Comparison of ENCODE assay signal across 8 mouse cellular contexts in the genomic region with DNA sequence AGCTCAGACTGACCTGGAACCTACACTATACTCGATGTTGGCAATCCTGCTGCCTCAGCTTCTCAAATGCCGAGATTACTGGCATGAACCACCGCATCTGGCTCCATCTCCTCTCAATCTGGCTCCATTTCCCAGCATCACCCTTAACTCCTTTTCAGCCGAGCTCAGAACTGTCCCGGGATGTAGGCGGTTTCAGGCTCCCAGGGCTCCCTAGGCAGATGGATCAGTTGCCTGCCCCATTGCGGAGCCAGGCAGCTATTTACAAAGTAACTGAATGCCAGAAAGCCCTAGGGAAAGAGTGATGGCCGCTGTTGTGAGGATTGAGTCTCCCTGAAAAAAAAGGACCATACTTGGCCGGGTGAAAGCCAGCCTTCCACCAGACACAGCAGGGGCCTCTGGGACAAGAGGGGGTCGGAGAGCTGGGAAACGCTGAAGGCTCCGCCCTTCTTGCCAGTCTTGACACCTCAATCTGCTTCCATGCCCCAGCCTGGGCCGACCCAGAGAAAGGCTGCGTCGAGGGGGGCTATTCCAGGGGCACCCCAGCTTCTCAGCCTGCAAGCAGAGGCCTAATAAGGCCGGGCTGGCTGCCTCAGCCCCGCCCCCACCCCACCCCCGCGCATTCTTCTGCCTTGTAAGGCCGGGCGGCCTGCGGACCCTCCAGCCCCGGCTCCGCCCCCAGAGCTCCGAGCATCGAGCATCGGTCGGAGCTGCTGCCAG. TPM values are rescaled to one million over a fixed set of nuclear protein-coding genes. Genes with fewer than 3 reads are reported as not detected.
DNase-seq lines count a peak whose midpoint lies in the region; ATAC-seq and TF ChIP-seq lines count a peak whose summit lies in the region.

A gene (plus strand): TSS at position 683 of the 717 bp plus-strand sequence.

- DNase-seq in kidney, adult 11 months = peak; percentile 30
- DNase-seq in kidney, adult 8-10 months = no peak
- DNase-seq in gonadal fat pad, adult 2 months (ENCODE audit: low read depth) = no peak

- no peak within 1 kb of the TSS; the same call in 1 of the 2 replicates for H3K27ac ChIP-seq in cortical plate, adult 2 months (ENCODE audit: insufficient read depth, low read length)
- H3K27ac ChIP-seq in intestine, postnatal 0 days (ENCODE audit: low read depth, low read length) = peak within 1 kb of the TSS; percentile 77
- peak within 1 kb of the TSS; percentile 57; the same call in 1 of the 2 replicates for H3K27ac ChIP-seq in liver, embryonic 12.5 days
- peak within 1 kb of the TSS; percentile 74 for H3K27ac ChIP-seq in neural tube, embryonic 13.5 days (replicated peaks)

- peaks cover 4% of the 10 kb centered on the region for H3K4me1 ChIP-seq in cortical plate, adult 2 months (ENCODE audit: control insufficient read depth, insufficient read depth, low read length)
- 0 out of 2 replicates have a peak, but pooled peaks cover 10% of the 10 kb centered on the region for H3K4me1 ChIP-seq in intestine, postnatal 0 days (replicated peaks; ENCODE audit: control insufficient read depth, insufficient read depth, low read length)
- peaks cover 51% of the 10 kb centered on the region for H3K4me1 ChIP-seq in liver, embryonic 12.5 days
- H3K4me1 ChIP-seq in neural tube, embryonic 13.5 days (replicated peaks) = peaks cover 37% of the 10 kb centered on the region

- H3K9ac ChIP-seq in intestine, postnatal 0 days (ENCODE audit: low read depth, low read length) = peak within 1 kb of the TSS; percentile 64
- H3K9ac ChIP-seq in liver, embryonic 12.5 days = peak within 1 kb of the TSS; percentile 35; the same call in 1 of the 2 replicates
- peak within 1 kb of the TSS; percentile 70 for H3K9ac ChIP-seq in neural tube, embryonic 13.5 days

- WGBS in intestine, postnatal 0 days = 17% methylated on average over 28 of the region's 28 CpGs
- 16% methylated on average over 26 of the region's 28 CpGs for WGBS in liver, embryonic 12.5 days (ENCODE audit: insufficient replicate concordance)
- 1% methylated on average over 26 of the region's 28 CpGs for WGBS in neural tube, embryonic 13.5 days

- peak within 1 kb of the TSS; percentile 49 for H3K4me2 ChIP-seq in intestine, postnatal 0 days (replicated peaks; ENCODE audit: low read depth)
- peak within 1 kb of the TSS; percentile 62 for H3K4me2 ChIP-seq in liver, embryonic 12.5 days
- peak within 1 kb of the TSS; percentile 66 for H3K4me2 ChIP-seq in neural tube, embryonic 13.5 days

- H3K9me3 ChIP-seq in intestine, postnatal 0 days (ENCODE audit: control insufficient read depth) = no peaks in the 10 kb centered on the region
- no peaks in the 10 kb centered on the region for H3K9me3 ChIP-seq in liver, embryonic 12.5 days (replicated peaks)
- no peaks in the 10 kb centered on the region for H3K9me3 ChIP-seq in neural tube, embryonic 13.5 days

- TF ChIP-seq CTCF in cortical plate, adult 2 months (IDR thresholded peaks at IDR 0.05; ENCODE audit: extremely low read depth, insufficient read depth, low read length) = no peak
- no peak for TF ChIP-seq CTCF in intestine, postnatal 0 days (IDR thresholded peaks at IDR 0.05; ENCODE audit: low read depth)

- no peak within 1 kb of the TSS; the same call in 1 of the 2 replicates for H3K4me3 ChIP-seq in cortical plate, adult 2 months (ENCODE audit: insufficient read depth, low read length)
- peak within 1 kb of the TSS; percentile 41 for H3K4me3 ChIP-seq in intestine, postnatal 0 days (ENCODE audit: low read depth, low read length)
- peak within 1 kb of the TSS; percentile 40 for H3K4me3 ChIP-seq in liver, embryonic 12.5 days
- H3K4me3 ChIP-seq in neural tube, embryonic 13.5 days = peak within 1 kb of the TSS; percentile 35

- H3K27me3 ChIP-seq in intestine, postnatal 0 days (replicated peaks; ENCODE audit: control insufficient read depth, insufficient read depth, low read length) = no peaks in the 10 kb centered on the region
- H3K27me3 ChIP-seq in liver, embryonic 12.5 days (replicated peaks) = peaks cover 40% of the 10 kb centered on the region
- peaks cover 12% of the 10 kb centered on the region for H3K27me3 ChIP-seq in neural tube, embryonic 13.5 days

- no peaks in the 10 kb centered on the region for H3K36me3 ChIP-seq in intestine, postnatal 0 days (ENCODE audit: control insufficient read depth, insufficient read depth)
- H3K36me3 ChIP-seq in liver, embryonic 12.5 days = no peaks in the 10 kb centered on the region
- no peaks in the 10 kb centered on the region for H3K36me3 ChIP-seq in neural tube, embryonic 13.5 days

- TF ChIP-seq POLR2A in cortical plate, adult 2 months (IDR thresholded peaks at IDR 0.05; ENCODE audit: extremely low read depth, insufficient read depth, low read length) = no peak

- peak; percentile 63 for ATAC-seq in intestine, postnatal 0 days
- peak; percentile 59 for ATAC-seq in liver, embryonic 12.5 days
- ATAC-seq in neural tube, embryonic 13.5 days (ENCODE audit: low read depth) = peak; percentile 80
- ATAC-seq in erythroid progenitor cell, adult 5-6 weeks (replicated peaks; ENCODE audit: low FRiP score, poor library complexity, severe bottlenecking) = no peak

RNA-seq across cellular contexts. Expression of the gene that starts here (rescaled TPM):
- 46.3 and 47.7 TPM in 2 replicates for polyA plus RNA-seq in cortical plate, adult 2 months (2012; rRNA removed)
- polyA plus RNA-seq in gonadal fat pad, adult 2 months (2012; rRNA removed) = 551 and 563 TPM in 2 replicates
- 1,325 and 1,382 TPM in 2 replicates for polyA plus RNA-seq in intestine, postnatal 0 days (2015; fragmentation: Nextera tagmentation; extraction: Ambion mirVana)
- polyA plus RNA-seq in liver, embryonic 12.5 days (2016; fragmentation: Nextera tagmentation; extraction: Ambion mirVana) = 70.5 and 76.1 TPM in 2 replicates
- 55.2 and 56.0 TPM in 2 replicates for polyA plus RNA-seq in neural tube, embryonic 13.5 days (2015; fragmentation: Nextera tagmentation; extraction: Ambion mirVana)
- total RNA-seq in erythroid progenitor cell, adult 5-6 weeks (2015; ENCODE audit: low replicate concordance) = 5.0 and 7.2 TPM in 2 replicates
- 0.45 and 10.7 TPM in 2 replicates for total RNA-seq in erythroid progenitor cell, adult 5-6 weeks (2017; ENCODE audit: low replicate concordance)
